Mouse (Mus musculus) leukemia stem cell, adult 10-12 weeks (primary cell): ENCODE measurements around the gene Babam2. TPM values are rescaled to one million over a fixed set of nuclear protein-coding genes. Genes with fewer than 3 reads are reported as not detected.

ENCODE experiments used
- polyA plus RNA-seq: library from polyadenylated mRNA; stranded (reverse); fragments of >175 nt; gene quantifications from 2 replicates; pipeline ENCODE4 v1.2.3, GENCODE M21; 2012; ENCODE audit warnings: low replicate concordance

The Babam2 gene
- polyA plus RNA-seq, result 5.3 and 51.6 TPM in 2 replicates

GRCm38 (mm10) chr5:31697644-31698296 lies at the start of gene Babam2:
Babam2 (plus strand) TSS chr5:31697684.

DNA sequence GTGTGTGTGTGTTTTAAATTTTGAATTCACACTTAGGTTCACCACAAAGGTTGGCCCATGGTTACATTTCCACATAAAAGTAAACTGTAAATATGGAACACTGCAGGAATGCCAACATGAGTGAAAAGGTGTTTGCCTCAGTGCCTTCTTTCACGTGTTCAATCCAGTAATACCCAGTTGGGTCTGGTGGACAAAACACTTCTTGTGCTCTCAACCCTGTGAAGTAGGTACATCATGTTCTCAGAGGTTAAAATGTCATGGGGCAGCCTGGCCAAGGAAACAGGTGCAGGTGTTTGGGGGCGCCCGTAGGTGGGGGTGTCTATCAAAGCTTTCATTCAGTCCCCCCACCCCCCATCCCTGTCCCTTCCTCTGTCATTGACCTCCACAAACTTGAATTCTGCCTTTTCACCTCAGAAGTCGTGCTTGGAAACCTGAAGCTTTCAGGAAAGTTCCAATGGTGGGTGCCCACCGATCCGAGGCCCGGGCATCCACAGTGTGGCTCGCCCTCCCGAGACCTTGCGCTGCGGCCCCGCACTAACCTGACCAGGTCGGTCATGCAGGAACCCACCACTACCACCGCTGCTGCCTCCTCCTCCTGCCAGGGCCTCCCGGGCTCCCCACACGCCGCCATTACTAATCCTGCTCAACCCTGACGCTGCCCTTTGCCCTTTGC lies 377 bp upstream of the Babam2 start, which contains the start of gene Rbks:
TSS of gene Rbks (minus strand) at position 657 of the 673 bp plus-strand sequence.

Other genes with a start within 250 kb of the Babam2 start
- 8.1 and 10.6 TPM in 2 replicates for gene Zfp512, start 245.3 kb upstream of the Babam2 start, polyA plus RNA-seq
- gene 4930548H24Rik, start 211.9 kb upstream of the Babam2 start, polyA plus RNA-seq, result 0.20 TPM in 1 of 2 replicates, not detected in the other
- gene Gpn1, start 202.9 kb upstream of the Babam2 start, polyA plus RNA-seq, result 13.8 and 19.9 TPM in 2 replicates
- 26.3 and 40.8 TPM in 2 replicates for gene Slc4a1ap, start 170.7 kb upstream of the Babam2 start, polyA plus RNA-seq
- gene Supt7l, start 169.9 kb upstream of the Babam2 start, polyA plus RNA-seq, result 2.3 and 11.2 TPM in 2 replicates
- 3.2 and 3.5 TPM in 2 replicates for gene Mrpl33, start 100.7 kb upstream of the Babam2 start, polyA plus RNA-seq
- gene Rbks, start 57 bp upstream of the Babam2 start, polyA plus RNA-seq, result 4.5 and 6.0 TPM in 2 replicates